ENCODE assay signal across 17 mouse cellular contexts in the genomic region with DNA sequence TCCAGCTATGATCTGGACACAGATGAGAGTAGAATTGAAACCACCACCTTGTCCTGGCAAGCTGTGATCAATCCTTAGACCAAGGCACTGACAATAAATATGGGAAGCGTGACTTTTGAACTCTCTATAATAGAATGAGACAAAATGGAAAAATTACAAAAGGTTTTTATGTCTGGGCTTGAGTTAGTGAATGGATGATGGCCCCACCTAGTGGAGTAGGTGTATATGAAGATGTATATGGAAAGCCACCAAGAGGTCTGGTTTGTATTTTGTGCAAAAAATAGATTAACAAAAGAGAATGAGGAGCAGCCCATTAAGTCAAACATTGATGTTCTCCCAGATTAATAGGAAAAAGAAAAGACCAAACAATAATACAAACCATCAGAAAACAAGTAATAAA.
"Had no signal": no experiment of that assay in that cellular context is flagged by ENCODE, and none has a peak within 500 bp of the region (broad histone marks: within the 10 kb centered on the region; RNA-seq: fewer than 3 reads in every experiment).

No protein-coding gene starts in this region.

- H3K27ac ChIP-seq: kidney, embryonic 15.5 days; limb, embryonic 13.5 days; liver, embryonic 14.5 days; midbrain, embryonic 10.5 days; neural tube, embryonic 15.5 days; stomach, embryonic 15.5 days had no signal

- DNase-seq: kidney, adult 18-20 months; kidney, postnatal 25 days; layer of hippocampus, adult 9-11 months; left cerebral cortex, postnatal 4 days; lung, adult 18-20 months; lung, postnatal 4 days; midbrain, embryonic 14.5 days; spleen, adult 18-20 months; thymus, postnatal 36 days had no signal

- H3K4me3 ChIP-seq: kidney, embryonic 15.5 days; limb, embryonic 13.5 days; midbrain, embryonic 10.5 days; myocyte; neural tube, embryonic 15.5 days; stomach, embryonic 15.5 days had no signal

- H3K27me3 ChIP-seq: kidney, embryonic 15.5 days; limb, embryonic 13.5 days; neural tube, embryonic 15.5 days; stomach, embryonic 15.5 days had no signal

- ATAC-seq: lung, postnatal 0 days had no signal
